Mouse (Mus musculus) B cell, adult 62 days (primary cell): ENCODE measurements around the gene Knop1. TPM values are rescaled to one million over a fixed set of nuclear protein-coding genes. Genes with fewer than 3 reads are reported as not detected.

Experiments
- total RNA-seq: library from RNA; stranded (reverse); gene quantifications from 4 replicates; pipeline ENCODE4 v1.2.4, GENCODE M21; 2023

Gene Knop1
- total RNA-seq = 15.0 to 21.1 TPM (median 15.5 TPM) in 4 replicates

GRCm38 (mm10) chr7:118855877-118856304, at the start of gene Knop1:
Gene Knop1, minus strand, starts transcription at chr7:118856254.

GRCm38 (mm10) chr7:118855171-118855876, 730 bp downstream of the Knop1 start, which contains the start of gene Iqck:
Gene Iqck, plus strand, starts transcription at chr7:118855752.

Other genes with a start within 250 kb of the Knop1 start
- gene Gde1, start 150.5 kb downstream of the Knop1 start, total RNA-seq = 34.8 to 38.9 TPM (median 37.2 TPM) in 4 replicates
- gene Ccp110, start 143.7 kb downstream of the Knop1 start, total RNA-seq = 6.3 to 9.3 TPM (median 8.0 TPM) in 4 replicates
- gene Vps35l, start 116.0 kb downstream of the Knop1 start, total RNA-seq = 63.6 to 69.4 TPM (median 67.1 TPM) in 4 replicates
- gene Iqck, start 502 bp downstream of the Knop1 start, total RNA-seq = 1.7 to 2.3 TPM (median 1.9 TPM) in 4 replicates
- 12.3 to 17.6 TPM (median 13.8 TPM) in 4 replicates for gene Gprc5b, start 139.0 kb upstream of the Knop1 start, total RNA-seq